Mouse (Mus musculus): ENCODE measurements around the gene Cdyl. TPM values are rescaled to one million over a fixed set of nuclear protein-coding genes. Genes with fewer than 3 reads are reported as not detected.

Cdyl gene
- total and polyA plus RNA-seq, 3 experiments = 36.3 to 104 (median 47.9) TPM

GRCm38 (mm10) chr13:35652851-35653250 is 6.8 kb upstream of the Cdyl start:
- ATAC-seq (ENCODE audit: extremely low read depth, insufficient number of reproducible peaks, low FRiP score, poor library complexity, severe bottlenecking) = no peak
- Histone ChIP-seq H3K4me1 (ENCODE audit: insufficient read depth, low read depth, low read length) (peaks cover 7% of the 10 kb centered on the region), H3K4me3 (ENCODE audit: low read depth, low read length) (no peak overlapping the region), H3K36me3 (replicated peaks) (no peaks in the 10 kb centered on the region), H3K9me3 (replicated peaks) (no peaks in the 10 kb centered on the region), H3K27me3 (ENCODE audit: insufficient read depth, low read length) (no peaks in the 10 kb centered on the region; the same call in 1 of the 2 replicates)
- DNase-seq (ENCODE audit: low spot score) = no peak
- TF ChIP-seq GATA2 (IDR thresholded peaks at IDR 0.05; ENCODE audit: borderline replicate concordance, low read depth, low read length) = no peak
- TF ChIP-seq GATA1 (IDR thresholded peaks at IDR 0.05; ENCODE audit: borderline replicate concordance, low read length) = no peak
- TF ChIP-seq TAL1 (conservative IDR thresholded peaks at IDR 0.05; ENCODE audit: low read depth, low read length) = no peak
- TF ChIP-seq POLR2AphosphoS5 (IDR thresholded peaks at IDR 0.05; ENCODE audit: insufficient replicate concordance, low read depth, low read length) = no peak
- TF ChIP-seq CTCF (IDR thresholded peaks at IDR 0.05; ENCODE audit: low read depth, low read length) = no peak

DNA sequence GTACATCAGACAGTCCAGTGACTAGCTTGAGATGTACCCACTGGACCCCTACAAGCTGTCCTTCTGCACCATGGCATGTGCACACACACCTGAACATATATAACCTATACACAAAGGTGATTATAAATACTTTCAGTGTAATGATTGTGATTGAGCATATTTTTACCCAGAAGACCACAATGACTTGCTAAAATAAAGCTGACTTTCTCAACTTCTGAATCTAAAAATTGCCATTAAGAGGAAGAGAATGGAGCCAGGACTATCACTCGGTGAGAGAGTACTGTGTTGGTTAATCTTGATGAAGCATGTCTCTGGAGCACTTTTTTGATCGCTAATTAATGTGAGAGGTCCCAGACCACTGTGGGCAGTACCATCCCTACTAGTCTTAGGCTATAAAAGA is 2.8 kb upstream of the Cdyl start:
- H3K9me3 ChIP-seq (replicated peaks) = no peaks in the 10 kb centered on the region
- H3K36me3 ChIP-seq (replicated peaks) = no peaks in the 10 kb centered on the region
- DNase-seq (ENCODE audit: low spot score) (no peak), ATAC-seq (ENCODE audit: extremely low read depth, insufficient number of reproducible peaks, low FRiP score, poor library complexity, severe bottlenecking) (no peak)
- H3K4me1 ChIP-seq (ENCODE audit: insufficient read depth, low read depth, low read length) = peaks cover 12% of the 10 kb centered on the region
- no peaks in the 10 kb centered on the region; the same call in 1 of the 2 replicates for H3K27me3 ChIP-seq (ENCODE audit: insufficient read depth, low read length)
- H3K4me3 ChIP-seq (ENCODE audit: low read depth, low read length) = no peak overlapping the region
- no peak for TF ChIP-seq GATA2 (IDR thresholded peaks at IDR 0.05; ENCODE audit: borderline replicate concordance, low read depth, low read length)
- TF ChIP-seq CTCF (IDR thresholded peaks at IDR 0.05; ENCODE audit: low read depth, low read length) = no peak
- TF ChIP-seq GATA1 (IDR thresholded peaks at IDR 0.05; ENCODE audit: borderline replicate concordance, low read length) = no peak
- no peak for TF ChIP-seq TAL1 (conservative IDR thresholded peaks at IDR 0.05; ENCODE audit: low read depth, low read length)
- no peak for TF ChIP-seq POLR2AphosphoS5 (IDR thresholded peaks at IDR 0.05; ENCODE audit: insufficient replicate concordance, low read depth, low read length)

GRCm38 (mm10) chr13:35665456-35665855 is 5.8 kb downstream of the Cdyl start:
- ATAC-seq (ENCODE audit: extremely low read depth, insufficient number of reproducible peaks, low FRiP score, poor library complexity, severe bottlenecking) (peak; percentile 89), DNase-seq (ENCODE audit: low spot score) (peak; percentile 62)
- Histone ChIP-seq H3K9me3 (replicated peaks) (no peaks in the 10 kb centered on the region), H3K4me3 (ENCODE audit: low read depth, low read length) (no peak overlapping the region), H3K27me3 (ENCODE audit: insufficient read depth, low read length) (no peaks in the 10 kb centered on the region), H3K4me1 (ENCODE audit: insufficient read depth, low read depth, low read length) (peaks cover 43% of the 10 kb centered on the region), H3K36me3 (replicated peaks) (no peaks in the 10 kb centered on the region)
- no peak for TF ChIP-seq GATA1 (IDR thresholded peaks at IDR 0.05; ENCODE audit: borderline replicate concordance, low read length)
- TF ChIP-seq CTCF (IDR thresholded peaks at IDR 0.05; ENCODE audit: low read depth, low read length) = no peak
- no peak for TF ChIP-seq TAL1 (conservative IDR thresholded peaks at IDR 0.05; ENCODE audit: low read depth, low read length)
- TF ChIP-seq POLR2AphosphoS5 (IDR thresholded peaks at IDR 0.05; ENCODE audit: insufficient replicate concordance, low read depth, low read length) = no peak
- TF ChIP-seq GATA2 (IDR thresholded peaks at IDR 0.05; ENCODE audit: borderline replicate concordance, low read depth, low read length) = no peak

GRCm38 (mm10) chr13:35669910-35670469 is 10.4 kb downstream of the Cdyl start:
- TF ChIP-seq GATA2 (IDR thresholded peaks at IDR 0.05; ENCODE audit: borderline replicate concordance, low read depth, low read length) (no peak), CTCF (IDR thresholded peaks at IDR 0.05; ENCODE audit: low read depth, low read length) (no peak), GATA1 (IDR thresholded peaks at IDR 0.05; ENCODE audit: borderline replicate concordance, low read length) (no peak), TAL1 (conservative IDR thresholded peaks at IDR 0.05; ENCODE audit: low read depth, low read length) (no peak), POLR2AphosphoS5 (IDR thresholded peaks at IDR 0.05; ENCODE audit: insufficient replicate concordance, low read depth, low read length) (no peak)
- H3K4me1 ChIP-seq (ENCODE audit: insufficient read depth, low read depth, low read length) = peaks cover 22% of the 10 kb centered on the region
- H3K9me3 ChIP-seq (replicated peaks) = no peaks in the 10 kb centered on the region
- DNase-seq (ENCODE audit: low spot score) (no peak), ATAC-seq (ENCODE audit: extremely low read depth, insufficient number of reproducible peaks, low FRiP score, poor library complexity, severe bottlenecking) (no peak)
- no peaks in the 10 kb centered on the region for H3K27me3 ChIP-seq (ENCODE audit: insufficient read depth, low read length)
- no peaks in the 10 kb centered on the region for H3K36me3 ChIP-seq (replicated peaks)
- no peak overlapping the region for H3K4me3 ChIP-seq (ENCODE audit: low read depth, low read length)

DNA sequence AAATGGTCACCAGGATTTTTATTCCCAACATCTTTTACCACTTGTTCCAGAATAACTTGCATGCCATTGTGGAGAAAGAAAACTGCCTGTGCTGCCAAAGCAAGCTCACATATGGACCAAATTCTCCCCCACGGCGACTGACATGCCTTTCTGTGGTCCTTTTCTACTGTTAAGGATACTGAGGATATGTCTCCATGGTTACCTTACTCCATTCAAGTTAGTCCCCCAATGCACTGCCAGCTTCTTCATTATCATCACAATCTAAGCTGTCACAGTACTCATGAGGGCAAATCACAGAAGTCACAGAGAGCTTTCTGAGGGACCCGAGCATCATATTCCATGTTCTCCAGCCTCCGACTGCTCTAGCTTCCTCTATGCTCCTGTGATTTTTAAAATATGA is 11.2 kb downstream of the Cdyl start:
- Histone ChIP-seq H3K27me3 (ENCODE audit: insufficient read depth, low read length) (no peaks in the 10 kb centered on the region), H3K36me3 (replicated peaks) (no peaks in the 10 kb centered on the region), H3K9me3 (replicated peaks) (no peaks in the 10 kb centered on the region), H3K4me1 (ENCODE audit: insufficient read depth, low read depth, low read length) (peaks cover 16% of the 10 kb centered on the region), H3K4me3 (ENCODE audit: low read depth, low read length) (no peak overlapping the region)
- TF ChIP-seq GATA1 (IDR thresholded peaks at IDR 0.05; ENCODE audit: borderline replicate concordance, low read length) = no peak
- TF ChIP-seq GATA2 (IDR thresholded peaks at IDR 0.05; ENCODE audit: borderline replicate concordance, low read depth, low read length) = no peak
- DNase-seq (ENCODE audit: low spot score) (no peak), ATAC-seq (ENCODE audit: extremely low read depth, insufficient number of reproducible peaks, low FRiP score, poor library complexity, severe bottlenecking) (no peak)

DNA sequence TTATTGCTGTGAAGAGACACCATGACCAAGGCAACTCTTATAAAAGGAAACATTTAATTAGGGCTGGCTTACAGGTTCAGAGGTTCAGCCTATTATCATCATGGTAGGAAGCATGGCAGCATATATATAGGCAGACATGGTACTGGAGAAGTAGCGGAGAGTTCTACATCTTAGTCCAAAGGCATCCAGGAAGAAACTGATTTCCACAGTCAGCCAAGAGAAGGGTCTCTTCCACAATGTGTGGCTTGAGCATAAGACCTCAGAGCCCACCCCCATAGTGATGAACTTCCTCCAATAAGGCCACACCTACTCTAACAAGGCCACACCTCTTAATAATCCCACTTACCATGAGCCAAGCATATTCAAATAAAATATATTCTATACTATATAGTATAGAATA is 17.3 kb downstream of the Cdyl start:
- Histone ChIP-seq H3K9me3 (replicated peaks) (no peaks in the 10 kb centered on the region), H3K4me1 (ENCODE audit: insufficient read depth, low read depth, low read length) (peaks cover 39% of the 10 kb centered on the region), H3K36me3 (replicated peaks) (no peaks in the 10 kb centered on the region), H3K4me3 (ENCODE audit: low read depth, low read length) (no peak overlapping the region), H3K27me3 (ENCODE audit: insufficient read depth, low read length) (no peaks in the 10 kb centered on the region)
- no peak for DNase-seq (ENCODE audit: low spot score)
- TF ChIP-seq GATA1 (IDR thresholded peaks at IDR 0.05; ENCODE audit: borderline replicate concordance, low read length) = no peak
- TF ChIP-seq POLR2AphosphoS5 (IDR thresholded peaks at IDR 0.05; ENCODE audit: insufficient replicate concordance, low read depth, low read length) = no peak
- no peak for TF ChIP-seq TAL1 (conservative IDR thresholded peaks at IDR 0.05; ENCODE audit: low read depth, low read length)
- no peak for ATAC-seq (ENCODE audit: extremely low read depth, insufficient number of reproducible peaks, low FRiP score, poor library complexity, severe bottlenecking)
